Mouse (Mus musculus): ENCODE data around the gene Map2k2.
A peak's percentile ranks its signal among the peaks of the same experiment; 100 is the strongest.

The Map2k2 gene

DNA sequence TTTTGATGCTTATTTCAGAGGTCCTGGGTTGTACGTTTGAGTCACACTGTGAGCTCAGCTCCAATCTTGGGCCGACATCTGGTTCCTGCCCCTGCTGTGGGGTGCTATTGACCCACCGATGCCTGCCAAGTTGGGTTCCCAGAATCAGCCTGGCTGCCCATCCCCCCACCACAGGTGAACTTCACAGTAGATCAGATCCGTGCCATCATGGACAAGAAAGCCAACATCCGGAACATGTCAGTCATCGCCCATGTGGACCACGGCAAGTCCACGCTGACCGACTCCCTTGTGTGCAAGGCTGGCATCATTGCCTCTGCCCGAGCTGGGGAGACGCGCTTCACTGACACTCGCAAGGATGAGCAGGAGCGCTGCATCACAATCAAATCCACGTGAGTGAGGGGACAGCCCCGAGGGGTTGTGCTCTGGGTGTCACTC is 71.8 kb downstream of the Map2k2 start:
- DNase-seq: peak; percentile 97

DNA sequence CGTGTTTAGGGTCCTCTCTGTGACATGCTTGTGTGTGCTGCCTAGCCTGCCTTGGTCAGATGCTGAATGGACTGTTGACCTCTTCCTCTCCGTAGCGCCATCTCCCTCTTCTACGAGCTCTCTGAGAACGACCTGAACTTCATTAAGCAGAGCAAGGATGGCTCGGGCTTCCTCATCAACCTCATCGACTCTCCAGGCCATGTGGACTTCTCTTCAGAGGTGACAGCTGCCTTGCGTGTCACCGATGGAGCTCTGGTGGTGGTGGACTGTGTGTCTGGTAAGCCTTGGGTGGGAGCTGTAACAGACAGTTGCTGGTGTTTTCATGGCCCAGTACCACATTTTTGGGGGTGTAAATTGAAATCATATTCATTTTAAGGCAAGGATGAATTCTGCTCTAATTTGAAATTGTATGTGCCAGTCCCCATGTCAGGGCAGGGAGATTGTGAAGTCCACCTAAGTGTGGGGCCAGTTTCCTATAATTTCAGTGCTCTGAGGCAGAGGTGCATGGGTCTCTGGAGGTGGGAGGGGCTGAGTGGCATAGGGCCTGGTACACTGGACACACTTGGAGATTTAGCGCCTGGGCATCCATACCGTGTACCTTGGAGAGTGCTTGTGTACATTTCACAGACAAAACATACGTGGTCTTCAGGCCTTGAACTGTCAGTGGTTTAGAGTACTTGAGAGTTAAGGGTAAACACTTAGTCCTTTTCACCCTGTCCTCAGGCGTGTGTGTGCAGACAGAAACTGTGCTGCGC is 72.4 kb downstream of the Map2k2 start:
- DNase-seq: peak; percentile 97

DNA sequence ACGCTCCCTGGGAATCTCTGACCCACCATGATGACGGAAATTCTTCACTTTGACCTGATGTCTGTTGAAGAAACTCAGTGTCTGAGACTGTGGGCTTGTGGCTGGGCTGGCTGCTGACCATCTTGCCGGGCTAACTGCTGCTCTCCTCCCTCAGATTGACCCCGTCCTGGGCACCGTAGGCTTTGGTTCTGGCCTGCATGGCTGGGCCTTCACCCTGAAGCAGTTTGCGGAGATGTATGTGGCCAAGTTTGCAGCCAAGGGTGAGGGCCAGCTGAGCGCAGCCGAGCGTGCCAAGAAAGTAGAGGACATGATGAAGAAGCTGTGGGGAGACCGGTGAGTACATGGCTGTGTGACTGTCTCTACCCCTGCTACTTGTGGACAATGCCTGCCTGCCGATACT is 73.2 kb downstream of the Map2k2 start:
- DNase-seq: no peak

DNA sequence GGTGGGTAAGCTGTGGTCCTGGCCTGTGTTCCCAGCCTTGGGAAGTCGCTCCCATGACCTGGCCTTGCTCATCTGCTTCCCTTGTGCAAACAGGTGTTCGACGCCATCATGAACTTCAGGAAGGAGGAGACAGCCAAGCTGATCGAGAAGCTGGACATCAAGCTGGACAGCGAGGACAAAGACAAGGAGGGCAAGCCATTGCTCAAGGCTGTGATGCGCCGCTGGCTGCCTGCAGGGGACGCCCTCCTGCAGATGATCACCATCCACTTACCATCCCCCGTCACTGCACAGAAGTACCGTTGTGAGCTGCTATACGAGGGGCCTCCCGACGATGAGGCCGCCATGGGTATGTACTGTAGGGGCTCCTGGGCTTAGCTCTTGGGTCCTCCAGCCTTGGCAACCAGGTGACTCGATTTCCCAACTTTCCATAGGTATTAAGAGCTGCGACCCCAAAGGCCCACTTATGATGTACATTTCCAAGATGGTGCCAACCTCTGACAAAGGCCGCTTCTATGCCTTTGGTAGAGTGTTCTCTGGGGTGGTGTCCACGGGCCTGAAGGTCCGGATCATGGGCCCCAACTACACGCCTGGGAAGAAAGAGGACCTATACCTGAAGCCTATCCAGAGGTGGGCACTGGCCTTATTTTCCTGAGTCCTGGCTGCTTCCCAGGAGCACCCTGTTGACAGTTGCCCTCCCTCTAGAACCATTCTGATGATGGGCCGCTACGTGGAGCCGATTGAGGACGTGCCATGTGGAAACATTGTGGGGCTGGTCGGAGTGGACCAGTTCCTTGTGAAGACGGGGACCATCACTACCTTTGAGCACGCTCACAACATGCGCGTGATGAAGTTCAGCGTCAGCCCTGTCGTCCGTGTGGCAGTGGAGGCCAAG is 74.0 kb downstream of the Map2k2 start:
- no peak for DNase-seq

DNA sequence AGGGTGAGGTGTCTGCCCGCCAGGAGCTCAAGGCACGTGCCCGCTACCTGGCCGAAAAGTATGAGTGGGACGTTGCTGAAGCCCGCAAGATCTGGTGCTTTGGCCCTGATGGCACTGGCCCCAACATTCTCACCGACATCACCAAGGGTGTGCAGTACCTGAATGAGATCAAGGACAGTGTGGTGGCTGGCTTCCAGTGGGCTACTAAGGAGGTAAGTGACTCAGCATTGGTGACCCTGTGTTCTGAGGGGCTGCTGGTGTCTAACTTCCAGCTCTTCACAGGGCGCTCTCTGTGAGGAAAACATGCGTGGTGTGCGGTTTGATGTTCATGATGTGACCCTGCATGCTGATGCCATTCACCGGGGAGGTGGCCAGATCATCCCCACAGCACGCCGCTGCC is 75.2 kb downstream of the Map2k2 start:
- DNase-seq: no peak

DNA sequence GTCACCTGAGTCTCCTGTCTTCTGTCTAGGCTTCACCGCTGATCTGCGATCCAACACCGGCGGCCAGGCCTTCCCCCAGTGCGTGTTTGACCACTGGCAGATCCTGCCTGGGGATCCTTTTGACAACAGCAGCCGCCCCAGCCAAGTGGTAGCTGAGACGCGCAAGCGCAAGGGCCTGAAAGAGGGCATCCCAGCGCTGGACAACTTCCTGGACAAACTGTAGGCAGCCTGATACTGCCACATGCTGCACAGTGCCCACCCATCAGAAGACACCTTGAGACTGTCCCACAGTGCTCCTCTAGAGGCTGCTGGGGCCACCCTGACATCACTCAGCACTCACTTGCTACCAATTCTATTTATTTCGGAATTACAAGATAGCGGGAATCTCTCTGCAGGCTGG is 76.1 kb downstream of the Map2k2 start:
- peak; percentile 95 for DNase-seq

DNA sequence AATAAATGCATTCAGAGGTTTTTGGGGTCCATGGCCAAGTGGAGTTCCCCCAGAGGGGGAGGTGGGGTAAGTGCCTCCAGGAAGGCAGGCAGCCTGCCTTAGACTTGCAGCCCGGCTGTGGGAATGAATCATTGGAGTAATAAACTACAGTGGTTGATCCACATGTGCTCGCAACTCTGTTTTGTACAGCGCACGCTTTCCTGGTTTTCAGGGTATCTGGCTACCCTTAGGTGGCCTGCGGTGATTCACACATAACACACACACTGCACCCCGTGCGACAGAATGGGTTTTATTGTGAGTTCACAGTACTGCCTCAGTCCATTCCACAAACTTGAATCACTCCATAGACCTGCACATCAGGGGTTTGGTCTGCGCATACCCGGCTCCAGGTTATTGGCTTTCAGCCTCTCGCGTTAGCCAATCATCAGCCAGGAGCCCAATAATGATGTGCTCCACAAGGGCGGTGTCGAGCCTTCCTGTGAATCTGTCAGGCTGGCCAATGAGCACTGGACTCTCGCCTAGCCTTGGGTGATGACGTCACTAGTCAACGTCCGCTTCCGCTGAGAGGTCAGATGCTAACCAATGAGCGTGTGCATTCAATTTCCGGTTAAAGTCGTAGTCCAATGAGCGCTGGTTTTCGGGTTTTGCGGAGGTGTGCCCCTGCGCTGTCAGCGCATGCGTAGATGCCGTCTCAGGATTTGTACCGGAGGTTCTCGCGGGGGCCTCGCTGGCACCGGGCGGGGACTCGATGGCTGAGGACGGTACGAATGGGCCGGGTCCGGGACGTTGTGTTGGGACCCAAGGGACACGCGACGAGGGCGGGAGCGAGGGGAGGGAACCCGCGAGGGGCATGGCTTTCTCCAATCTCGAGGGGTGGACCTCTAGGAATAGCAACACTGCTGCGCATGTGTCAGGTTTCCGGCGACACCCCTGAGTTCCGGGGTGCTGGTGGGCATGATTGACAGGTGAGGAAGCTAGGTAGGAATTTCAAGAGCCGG is 76.9 kb downstream of the Map2k2 start, which contains the start of gene Dapk3:
Gene Dapk3, plus strand, starts transcription at position 670 of the 998 bp plus-strand sequence.
- peak; percentile 100 for DNase-seq
